ENCODE assay signal across 15 mouse cellular contexts in genomic region chr5:118686021-118686420, GRCm38 (mm10).
"Had no signal": no experiment of that assay in that cellular context is flagged by ENCODE, and none has a peak within 500 bp of the region (broad histone marks: within the 10 kb centered on the region; RNA-seq: fewer than 3 reads in every experiment).

No protein-coding gene starts in this region.

- H3K4me3 ChIP-seq: layer of hippocampus, adult 2 months; limb, embryonic 10.5 days; limb, embryonic 13.5 days had no signal

- H3K27me3 ChIP-seq: limb, embryonic 13.5 days had no signal

- H3K9ac ChIP-seq: limb, embryonic 13.5 days; liver, embryonic 14.5 days; liver, postnatal 0 days; lung, embryonic 14.5 days had no signal

- H3K27ac ChIP-seq: hindbrain, postnatal 0 days; layer of hippocampus, adult 2 months; limb, embryonic 10.5 days; limb, embryonic 13.5 days; liver, embryonic 14.5 days; macrophage had no signal

- H3K4me2 ChIP-seq: limb, embryonic 13.5 days; liver, embryonic 11.5 days; lung, embryonic 14.5 days had no signal

- ATAC-seq: hindbrain, postnatal 0 days; inflammation-experienced regulatory T-cells, adult 6 months; intestine, embryonic 16.5 days; liver, postnatal 0 days; lung, postnatal 0 days had no signal

- DNase-seq: layer of hippocampus, adult 9-11 months; liver, postnatal 0 days; lung, embryonic 14.5 days; midbrain, embryonic 14.5 days; thymus, postnatal 36 days had no signal

- H3K9me3 ChIP-seq: limb, embryonic 10.5 days; limb, embryonic 13.5 days had no signal
